Mouse (Mus musculus): Measurements from ENCODE around the gene Glrx5. TPM values are rescaled to one million over a fixed set of nuclear protein-coding genes. Genes with fewer than 3 reads are reported as not detected.

The Glrx5 gene
- polyA plus RNA-seq, 1 experiment from 2014 or later: 157 TPM

- no peak overlapping the region for H3K27ac ChIP-seq
- WGBS: 82% methylated on average over 10 of the region's 10 CpGs
- 0 out of 2 replicates have a peak, but pooled peaks cover 3% of the 10 kb centered on the region for H3K27me3 ChIP-seq
- H3K36me3 ChIP-seq: no peaks in the 10 kb centered on the region
- H3K9me3 ChIP-seq (replicated peaks): no peaks in the 10 kb centered on the region
- no peak for ATAC-seq (ENCODE audit: low FRiP score)
- H3K4me3 ChIP-seq: no peak overlapping the region
- no peak overlapping the region for H3K4me2 ChIP-seq (replicated peaks)
- peaks cover 2% of the 10 kb centered on the region for H3K4me1 ChIP-seq
- H3K9ac ChIP-seq: no peak overlapping the region
These were observed 34.7 kb upstream of the Glrx5 start for GRCm38 (mm10) chr12:104997641-104998293.

GRCm38 (mm10) chr12:104998541-104998940 lies 33.9 kb upstream of the Glrx5 start:
- WGBS: 76% methylated on average over 6 of the region's 6 CpGs
- Histone ChIP-seq H3K27ac (no peak overlapping the region), H3K9ac (no peak overlapping the region)

GRCm38 (mm10) chr12:104999171-104999570 lies 33.3 kb upstream of the Glrx5 start:
- H3K36me3 ChIP-seq: no peaks in the 10 kb centered on the region
- no peaks in the 10 kb centered on the region for H3K9me3 ChIP-seq (replicated peaks)
- H3K4me3 ChIP-seq: no peak overlapping the region
- 62% methylated on average over 8 of the region's 8 CpGs for WGBS
- no peak overlapping the region for H3K27ac ChIP-seq
- H3K27me3 ChIP-seq: 0 out of 2 replicates have a peak, but pooled peaks cover 3% of the 10 kb centered on the region
- ATAC-seq (ENCODE audit: low FRiP score): no peak
- H3K9ac ChIP-seq: no peak overlapping the region
- H3K4me2 ChIP-seq (replicated peaks): no peak overlapping the region
- H3K4me1 ChIP-seq: peaks cover 9% of the 10 kb centered on the region

More at GRCm38 (mm10) chr12:104998541-104998940, 33.9 kb upstream of the Glrx5 start:
- H3K4me1 ChIP-seq: peaks cover 9% of the 10 kb centered on the region
- 0 out of 2 replicates have a peak, but pooled peaks cover 3% of the 10 kb centered on the region for H3K27me3 ChIP-seq
- no peak overlapping the region for H3K4me3 ChIP-seq
- H3K4me2 ChIP-seq (replicated peaks): no peak overlapping the region
- ATAC-seq (ENCODE audit: low FRiP score): no peak
- H3K9me3 ChIP-seq (replicated peaks): no peaks in the 10 kb centered on the region
- no peaks in the 10 kb centered on the region for H3K36me3 ChIP-seq

- Histone ChIP-seq H3K27me3 (peaks cover 9% of the 10 kb centered on the region; the same call in 1 of the 2 replicates), H3K4me2 (replicated peaks) (no peak overlapping the region), H3K9me3 (replicated peaks) (no peaks in the 10 kb centered on the region), H3K4me3 (no peak overlapping the region), H3K9ac (no peak overlapping the region), H3K4me1 (peaks cover 9% of the 10 kb centered on the region), H3K36me3 (no peaks in the 10 kb centered on the region), H3K27ac (no peak overlapping the region)
- ATAC-seq (ENCODE audit: low FRiP score): no peak
- 83% methylated on average over 9 of the region's 9 CpGs for whole genome bisulfite sequencing
These were observed 31.8 kb upstream of the Glrx5 start for GRCm38 (mm10) chr12:105000487-105001283.

GRCm38 (mm10) chr12:105001317-105001716 lies 31.2 kb upstream of the Glrx5 start:
- no peak for ATAC-seq (ENCODE audit: low FRiP score)
- no peaks in the 10 kb centered on the region for H3K9me3 ChIP-seq (replicated peaks)
- H3K9ac ChIP-seq: no peak overlapping the region
- 87% methylated on average over 9 of the region's 9 CpGs for WGBS
- H3K4me2 ChIP-seq (replicated peaks): no peak overlapping the region
- no peak overlapping the region for H3K4me3 ChIP-seq
- H3K36me3 ChIP-seq: no peaks in the 10 kb centered on the region
- peaks cover 9% of the 10 kb centered on the region; the same call in 1 of the 2 replicates for H3K27me3 ChIP-seq
- peaks cover 9% of the 10 kb centered on the region for H3K4me1 ChIP-seq
- no peak overlapping the region for H3K27ac ChIP-seq

- H3K27ac ChIP-seq: no peak overlapping the region
- ATAC-seq (ENCODE audit: low FRiP score): peak; percentile 50; the same call in 1 of the 2 replicates
- H3K9ac ChIP-seq: no peak overlapping the region
These were observed 30.0 kb upstream of the Glrx5 start for GRCm38 (mm10) chr12:105002340-105003132.

GRCm38 (mm10) chr12:105003158-105003557 lies 29.3 kb upstream of the Glrx5 start:
- 35% methylated on average over 9 of the region's 9 CpGs for WGBS
- ATAC-seq (ENCODE audit: low FRiP score): 0 out of 2 replicates have a peak, but pooled peaks have one; percentile 40

More at GRCm38 (mm10) chr12:105002340-105003132, 30.0 kb upstream of the Glrx5 start:
- Histone ChIP-seq H3K4me1 (peaks cover 9% of the 10 kb centered on the region), H3K9me3 (replicated peaks) (no peaks in the 10 kb centered on the region), H3K4me3 (no peak overlapping the region), H3K4me2 (replicated peaks) (no peak overlapping the region), H3K27me3 (peaks cover 16% of the 10 kb centered on the region), H3K36me3 (no peaks in the 10 kb centered on the region)
- 67% methylated on average over 10 of the region's 10 CpGs for WGBS

GRCm38 (mm10) chr12:105003715-105004114 lies 28.8 kb upstream of the Glrx5 start:
- WGBS: 85% methylated on average over 3 of the region's 3 CpGs

More at GRCm38 (mm10) chr12:105003158-105003557, 29.3 kb upstream of the Glrx5 start:
- Histone ChIP-seq H3K36me3 (no peaks in the 10 kb centered on the region), H3K4me1 (peaks cover 9% of the 10 kb centered on the region), H3K9ac (no peak overlapping the region), H3K27ac (no peak overlapping the region), H3K9me3 (replicated peaks) (no peaks in the 10 kb centered on the region), H3K4me3 (no peak overlapping the region), H3K4me2 (replicated peaks) (no peak overlapping the region), H3K27me3 (peaks cover 22% of the 10 kb centered on the region)

GRCm38 (mm10) chr12:105004956-105005714 lies 27.4 kb upstream of the Glrx5 start:
- Histone ChIP-seq H3K27me3 (peaks cover 42% of the 10 kb centered on the region), H3K9ac (no peak overlapping the region)

More at GRCm38 (mm10) chr12:105003715-105004114, 28.8 kb upstream of the Glrx5 start:
- Histone ChIP-seq H3K9ac (no peak overlapping the region), H3K4me3 (no peak overlapping the region), H3K4me1 (peaks cover 12% of the 10 kb centered on the region), H3K36me3 (no peaks in the 10 kb centered on the region), H3K4me2 (replicated peaks) (no peak overlapping the region), H3K9me3 (replicated peaks) (no peaks in the 10 kb centered on the region), H3K27ac (no peak overlapping the region), H3K27me3 (peaks cover 28% of the 10 kb centered on the region)
- no peak for ATAC-seq (ENCODE audit: low FRiP score)

GRCm38 (mm10) chr12:105005715-105005972 lies 26.8 kb upstream of the Glrx5 start:
- Histone ChIP-seq H3K4me2 (replicated peaks) (no peak overlapping the region), H3K27me3 (peaks cover 47% of the 10 kb centered on the region), H3K4me1 (peaks cover 27% of the 10 kb centered on the region), H3K9ac (no peak overlapping the region), H3K36me3 (no peaks in the 10 kb centered on the region), H3K9me3 (replicated peaks) (no peaks in the 10 kb centered on the region), H3K4me3 (no peak overlapping the region), H3K27ac (no peak overlapping the region)
- no peak for ATAC-seq (ENCODE audit: low FRiP score)
- WGBS: 76% methylated on average over 2 of the region's 2 CpGs

More at GRCm38 (mm10) chr12:105004956-105005714, 27.4 kb upstream of the Glrx5 start:
- H3K4me3 ChIP-seq: no peak overlapping the region
- no peak overlapping the region for H3K4me2 ChIP-seq (replicated peaks)
- WGBS: 83% methylated on average over 22 of the region's 22 CpGs
- H3K36me3 ChIP-seq: no peaks in the 10 kb centered on the region
- ATAC-seq (ENCODE audit: low FRiP score): no peak
- peaks cover 27% of the 10 kb centered on the region for H3K4me1 ChIP-seq
- no peaks in the 10 kb centered on the region for H3K9me3 ChIP-seq (replicated peaks)
- H3K27ac ChIP-seq: no peak overlapping the region

GRCm38 (mm10) chr12:105008150-105008549 lies 24.3 kb upstream of the Glrx5 start:
- Histone ChIP-seq H3K36me3 (no peaks in the 10 kb centered on the region), H3K27me3 (peaks cover 55% of the 10 kb centered on the region), H3K4me2 (replicated peaks) (peak overlapping the region; percentile 97; the same call in 1 of the 2 replicates), H3K4me3 (no peak overlapping the region), H3K27ac (no peak overlapping the region), H3K4me1 (peaks cover 22% of the 10 kb centered on the region), H3K9me3 (replicated peaks) (no peaks in the 10 kb centered on the region), H3K9ac (no peak overlapping the region)
- ATAC-seq (ENCODE audit: low FRiP score): no peak
- WGBS: 59% methylated on average over 2 of the region's 2 CpGs
